Mouse (Mus musculus) MEL (cell line): ENCODE measurements around the gene Pak1ip1.
A peak's percentile ranks its signal among the peaks of the same experiment; 100 is the strongest.

Experiments
- CTCF ChIP-seq, 3 experiments: IDR thresholded peaks in 2 of 3; conservative IDR thresholded peaks in 1 of 3; 2 replicates each; pipeline ENCODE4 v1.5.1; 2011 to 2012; ENCODE audit warnings: low read length in 3 of 3, low read depth in 2 of 3, mild to moderate bottlenecking in 2 of 3, improper control_type of control experiment in 1 of 3, inconsistent platforms in 1 of 3, mixed read lengths in 1 of 3, moderate library complexity in 1 of 3; ENCODE audit not compliant: control insufficient read depth in 1 of 3, insufficient read depth in 1 of 3, poor library complexity in 1 of 3, severe bottlenecking in 1 of 3
- JUND ChIP-seq: IDR thresholded peaks from 2 replicates; pipeline ENCODE4 v1.6.1; 2011; ENCODE audit warnings: low read depth, mild to moderate bottlenecking, improper control_type of control experiment, low read length
- MAX ChIP-seq: IDR thresholded peaks from 2 replicates; pipeline ENCODE4 v1.6.1; 2011; ENCODE audit warnings: low read length, improper control_type of control experiment
- MXI1 ChIP-seq: IDR thresholded peaks from 2 replicates; pipeline ENCODE4 v1.6.1; 2011; ENCODE audit warnings: mild to moderate bottlenecking, low read depth, low read length, improper control_type of control experiment
- NRF1 ChIP-seq: IDR thresholded peaks from 2 replicates; pipeline ENCODE4 v1.6.1; 2014; ENCODE audit warnings: low read depth, mild to moderate bottlenecking, inconsistent platforms, low read length, improper control_type of control experiment, moderate library complexity; ENCODE audit not compliant: poor library complexity, insufficient read depth, severe bottlenecking
- POLR2A ChIP-seq, 2 experiments: IDR thresholded peaks; 2 replicates each; pipeline ENCODE4 v1.6.1; 2011 to 2012; ENCODE audit warnings: low read length in 2 of 2, mild to moderate bottlenecking in 2 of 2, control low read depth in 1 of 2, improper control_type of control experiment in 1 of 2, low read depth in 1 of 2, moderate library complexity in 1 of 2; ENCODE audit not compliant: control insufficient read depth in 1 of 2, insufficient read depth in 1 of 2, poor library complexity in 1 of 2
- POLR2AphosphoS2 ChIP-seq: IDR thresholded peaks from 2 replicates; pipeline ENCODE4 v1.6.1; 2011; ENCODE audit warnings: low read length, improper control_type of control experiment
- TCF12 ChIP-seq: IDR thresholded peaks from 2 replicates; pipeline ENCODE4 v1.6.1; 2014; ENCODE audit warnings: low read depth, mild to moderate bottlenecking, inconsistent platforms, low read length, improper control_type of control experiment, moderate library complexity
- ZNF384 ChIP-seq: IDR thresholded peaks from 2 replicates; pipeline ENCODE4 v1.6.1; 2012; ENCODE audit warnings: low read depth, mild to moderate bottlenecking, inconsistent platforms, low read length, improper control_type of control experiment

DNA sequence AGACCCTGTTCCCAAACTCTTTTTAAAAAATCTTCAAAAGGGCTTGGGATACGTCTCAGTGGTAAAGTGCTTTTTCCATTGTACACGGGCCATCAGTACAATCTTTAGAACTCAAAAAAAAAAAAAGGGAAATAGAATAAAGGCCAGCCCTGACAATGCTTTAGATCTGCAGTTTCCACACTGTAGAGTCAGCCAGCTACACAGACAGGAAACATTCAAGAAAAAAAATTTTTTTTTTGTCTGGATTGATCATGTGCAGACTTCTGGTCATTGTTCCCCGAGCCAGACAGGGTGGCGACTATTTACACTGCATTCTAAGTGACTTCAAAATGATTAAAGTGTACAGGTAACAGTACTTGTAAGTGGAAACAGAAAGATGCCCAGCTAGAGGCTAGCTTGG is 22.2 kb upstream of the Pak1ip1 start:
- TF ChIP-seq POLR2A (IDR thresholded peaks at IDR 0.05; ENCODE audit: control insufficient read depth in 1 of 2, insufficient read depth in 1 of 2, low read depth in 1 of 2, low read length in 2 of 2, poor library complexity in 1 of 2) (no peak), ZNF384 (peak; percentile 74), NRF1 (no peak), CTCF (IDR thresholded peaks at IDR 0.05 in 2 of 3, conservative IDR thresholded peaks at IDR 0.05 in 1 of 3; ENCODE audit: control insufficient read depth in 1 of 3, insufficient read depth in 1 of 3, low read depth in 2 of 3, low read length in 3 of 3, poor library complexity in 1 of 3, severe bottlenecking in 1 of 3) (no peak), JUND (no peak), MXI1 (no peak), POLR2AphosphoS2 (no peak), MAX (no peak), TCF12 (no peak)
